8 mouse cellular contexts compared by ENCODE assay signal in genomic region chr19:22915868-22916642, GRCm38 (mm10).
DNase-seq lines count a peak whose midpoint lies in the region; ATAC-seq and TF ChIP-seq lines count a peak whose summit lies in the region.

No protein-coding gene starts in this region.

- ATAC-seq in hindbrain, embryonic 12.5 days (ENCODE audit: low FRiP score), result peak; percentile 60
- ATAC-seq in lung, postnatal 0 days, result peak; percentile 24

- peak; percentile 94 for TF ChIP-seq CTCF in lung, postnatal 0 days (IDR thresholded peaks at IDR 0.05)

- H3K4me1 ChIP-seq in hindbrain, embryonic 12.5 days, result 0 out of 2 replicates have a peak, but pooled peaks cover 10% of the 10 kb centered on the region
- peaks cover 7% of the 10 kb centered on the region; the same call in 1 of the 2 replicates for H3K4me1 ChIP-seq in lung, postnatal 0 days (ENCODE audit: insufficient read depth, low read depth, low read length)

- H3K9me3 ChIP-seq in hindbrain, embryonic 12.5 days (replicated peaks), result no peaks in the 10 kb centered on the region
- H3K9me3 ChIP-seq in lung, postnatal 0 days (ENCODE audit: low read length), result no peaks in the 10 kb centered on the region

- no peak overlapping the region for H3K27ac ChIP-seq in hindbrain, embryonic 12.5 days
- H3K27ac ChIP-seq in lung, postnatal 0 days (ENCODE audit: low read length), result peak overlapping the region; percentile 83

- H3K9ac ChIP-seq in hindbrain, embryonic 12.5 days, result no peak overlapping the region
- 0 out of 2 replicates have a peak overlapping the region, but pooled peaks have one; percentile 34 for H3K9ac ChIP-seq in lung, postnatal 0 days (replicated peaks; ENCODE audit: low read depth)

- WGBS in hindbrain, embryonic 12.5 days, result 22% methylated on average over 16 of the region's 16 CpGs
- 12% methylated on average over 16 of the region's 16 CpGs for WGBS in lung, postnatal 0 days

- no peaks in the 10 kb centered on the region for H3K27me3 ChIP-seq in hindbrain, embryonic 12.5 days
- no peaks in the 10 kb centered on the region for H3K27me3 ChIP-seq in lung, postnatal 0 days (replicated peaks; ENCODE audit: insufficient read depth, low read length)

- no peaks in the 10 kb centered on the region for H3K36me3 ChIP-seq in hindbrain, embryonic 12.5 days
- H3K36me3 ChIP-seq in lung, postnatal 0 days (ENCODE audit: insufficient read depth, low read length), result no peaks in the 10 kb centered on the region

- peak; percentile 87 for DNase-seq in MN1 (ENCODE audit: low spot score)
- peak; percentile 95 for DNase-seq in cerebellum, adult 9-10 months
- peak; percentile 80 to 81 for DNase-seq in frontal cortex, postnatal 10 days (ENCODE audit: low spot score in 2 of 2)
- DNase-seq in layer of hippocampus, postnatal 10 days (ENCODE audit: low spot score in 2 of 2), result peak; percentile 84 to 90
- DNase-seq in lung, postnatal 0 days (ENCODE audit: low spot score), result peak; percentile 94
- DNase-seq in ovary, postnatal 36 days (ENCODE audit: low spot score), result peak; percentile 71
- DNase-seq in thymus, postnatal 36 days, result peak; percentile 25 to 33

- peak overlapping the region; percentile 47 for H3K4me2 ChIP-seq in hindbrain, embryonic 12.5 days (replicated peaks)
- H3K4me2 ChIP-seq in lung, postnatal 0 days (replicated peaks; ENCODE audit: low read depth, low read length), result peak overlapping the region; percentile 54

- peak overlapping the region; percentile 16 for H3K4me3 ChIP-seq in hindbrain, embryonic 12.5 days
- H3K4me3 ChIP-seq in lung, postnatal 0 days (ENCODE audit: low read depth, low read length), result peak overlapping the region; percentile 10; the same call in 1 of the 2 replicates

- TF ChIP-seq EP300 in lung, postnatal 0 days (IDR thresholded peaks at IDR 0.05), result no peak

Comparison
In these comparisons a context has a peak if more than half of its experiments do, and no peak if none do; other contexts are left out.
1. DNase-seq: peak in every context shown above with its lines; median percentile 95 in cerebellum, adult 9-10 months; 94 in lung, postnatal 0 days; 87 in MN1; 87 in layer of hippocampus, postnatal 10 days; 80 in frontal cortex, postnatal 10 days; 71 in ovary, postnatal 36 days; 29 in thymus, postnatal 36 days.